Mouse (Mus musculus) forebrain, embryonic 11.5 days (tissue): ENCODE measurements around the gene Dcaf8. TPM values are rescaled to one million over a fixed set of nuclear protein-coding genes. Genes with fewer than 3 reads are reported as not detected.

Experiments
- ATAC-seq: fragments of 200-750 bp; cut with Nextera tagmentation; replicated peaks from 2 replicates; pipeline ENCODE4 v1.8.0; 2017; ENCODE audit warnings: moderate TSS enrichment; ENCODE audit not compliant: low FRiP score
- DNase-seq: peaks from one replicate; pipeline ENCODE4 v3.0.0-alpha.2; 2017; ENCODE audit warnings: low spot score
- H3K27ac ChIP-seq: fragments of 300-500 bp; sonication (generic); 2 replicates; pipeline ENCODE4 v1.5.1; 2014; ENCODE audit warnings: low read depth, low read length
- H3K27me3 ChIP-seq: fragments of 300-500 bp; sonication (generic); 2 replicates; pipeline ENCODE4 v1.6.1; 2014; ENCODE audit warnings: mild to moderate bottlenecking, low read length, mixed read lengths; ENCODE audit not compliant: control insufficient read depth, insufficient read depth
- H3K36me3 ChIP-seq: fragments of 300-500 bp; sonication (generic); 2 replicates; pipeline ENCODE4 v1.6.1; 2014; ENCODE audit warnings: mild to moderate bottlenecking, low read length, moderate library complexity, mixed read lengths; ENCODE audit not compliant: control insufficient read depth, insufficient read depth
- H3K4me1 ChIP-seq: fragments of 300-500 bp; sonication (generic); replicated peaks from 2 replicates; pipeline ENCODE4 v1.6.1; 2014; ENCODE audit warnings: low read length, mixed read lengths; ENCODE audit not compliant: control insufficient read depth, insufficient read depth
- H3K4me2 ChIP-seq: fragments of 300-500 bp; sonication (generic); 2 replicates; pipeline ENCODE4 v1.6.1; 2014; ENCODE audit warnings: low read depth, mild to moderate bottlenecking, low read length, moderate library complexity, mixed read lengths; ENCODE audit not compliant: severe bottlenecking
- H3K4me3 ChIP-seq: fragments of 300-500 bp; sonication (generic); 2 replicates; pipeline ENCODE4 v1.5.1; 2014; ENCODE audit warnings: low read depth, low read length
- H3K9ac ChIP-seq: fragments of 300-500 bp; sonication (generic); 2 replicates; pipeline ENCODE4 v1.6.1; 2014; ENCODE audit warnings: low read length
- H3K9me3 ChIP-seq: fragments of 300-500 bp; sonication (generic); 2 replicates; pipeline ENCODE4 v1.6.1; 2016; ENCODE audit warnings: low read length, mixed read lengths; ENCODE audit not compliant: control insufficient read depth
- WGBS: fragments of 180-500 bp; shearing (Covaris S2); extraction: QIAGEN DNeasy Blood & Tissue Kit; methylation state at CpG from one replicate; pipeline ENCODE4 v1.1.7; 2014; 5-methylcytosine and 5-hydroxymethylcytosine counted together
- polyA plus RNA-seq: library from polyadenylated mRNA; unstranded; fragments of >200 nt; fragmentation: Nextera tagmentation; extraction: Ambion mirVana; gene quantifications from 2 replicates; pipeline ENCODE4 v1.2.1, GENCODE M21; 2014

Dcaf8 gene
- polyA plus RNA-seq, 1 experiment from 2014 or later, result 116 TPM

DNA sequence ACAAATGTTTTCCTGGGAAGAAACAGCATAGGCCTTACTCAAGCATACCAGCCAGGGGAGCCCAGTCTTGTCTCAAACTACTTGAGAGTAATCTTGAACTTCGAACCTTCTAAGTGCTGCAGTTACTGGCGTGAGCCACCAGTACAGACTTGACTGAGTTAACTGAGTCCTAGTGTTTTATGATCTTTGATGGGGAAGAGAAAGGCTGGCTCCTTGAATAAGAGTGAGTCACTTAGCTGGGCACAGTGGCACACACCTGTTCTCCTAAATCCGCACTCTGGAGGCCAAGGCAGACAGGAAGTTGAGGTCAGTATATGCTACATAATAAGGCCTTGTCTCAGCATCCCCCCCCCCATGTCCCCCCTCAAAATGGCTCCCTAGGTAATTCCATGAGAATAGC lies 6.7 kb downstream of the Dcaf8 start:
- no peaks in the 10 kb centered on the region for H3K4me1 ChIP-seq
- WGBS, result 95% methylated on average over 3 of the region's 3 CpGs
- no peaks in the 10 kb centered on the region for H3K27me3 ChIP-seq
- H3K9ac ChIP-seq, result no peak overlapping the region
- no peak for ATAC-seq
- no peak overlapping the region for H3K4me2 ChIP-seq
- no peak overlapping the region for H3K4me3 ChIP-seq
- H3K9me3 ChIP-seq, result no peaks in the 10 kb centered on the region
- no peak overlapping the region for H3K27ac ChIP-seq
- no peaks in the 10 kb centered on the region; the same call in 1 of the 2 replicates for H3K36me3 ChIP-seq
- no peak for DNase-seq

DNA sequence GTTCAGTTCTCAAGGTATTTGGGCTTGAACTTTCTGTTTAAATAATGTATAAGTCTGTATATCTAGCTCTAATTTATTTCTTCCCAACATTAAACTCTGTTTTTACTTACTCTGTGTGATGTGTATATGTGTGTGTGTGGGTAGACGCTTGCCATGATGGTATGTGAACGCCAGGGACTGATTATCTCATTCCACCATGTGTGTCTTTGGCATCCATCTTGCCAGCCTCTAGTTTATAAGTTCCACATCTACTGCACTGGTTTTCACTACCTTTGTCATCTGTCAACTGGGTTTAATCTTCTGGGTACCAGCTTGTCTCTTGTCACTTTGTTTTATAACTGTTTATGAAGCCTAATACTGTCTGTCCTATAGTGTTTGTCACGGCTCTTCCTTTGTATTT lies 7.6 kb downstream of the Dcaf8 start:
- Histone ChIP-seq H3K27me3 (no peaks in the 10 kb centered on the region), H3K36me3 (no peaks in the 10 kb centered on the region; the same call in 1 of the 2 replicates), H3K9me3 (no peaks in the 10 kb centered on the region), H3K4me1 (no peaks in the 10 kb centered on the region), H3K4me3 (no peak overlapping the region), H3K4me2 (no peak overlapping the region), H3K9ac (no peak overlapping the region), H3K27ac (no peak overlapping the region)
- ATAC-seq (no peak), DNase-seq (no peak)
- WGBS, result 92% methylated on average over 3 of the region's 3 CpGs

DNA sequence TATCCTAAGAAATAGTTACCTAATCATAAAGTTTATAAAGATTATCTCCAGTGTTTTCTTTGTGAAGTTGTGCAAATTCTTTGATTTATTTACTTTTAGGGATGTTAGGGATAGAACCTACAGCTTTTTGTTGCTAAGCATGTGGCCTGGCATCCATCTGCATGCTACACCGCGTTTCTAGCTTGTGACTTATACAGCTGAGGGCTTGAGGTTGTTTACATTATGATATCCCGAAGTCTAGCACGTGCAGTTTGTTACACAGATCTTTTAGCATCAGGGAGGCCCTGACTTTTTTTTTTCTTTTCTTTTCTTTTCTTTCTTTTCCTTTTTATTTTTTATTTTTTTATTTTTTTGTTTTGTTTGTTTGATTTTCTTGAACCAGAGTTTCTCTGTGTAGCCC lies 12.1 kb downstream of the Dcaf8 start:
- no peaks in the 10 kb centered on the region for H3K4me1 ChIP-seq
- H3K27me3 ChIP-seq, result no peaks in the 10 kb centered on the region
- no peak overlapping the region for H3K27ac ChIP-seq
- no peak overlapping the region for H3K4me3 ChIP-seq
- DNase-seq (no peak), ATAC-seq (no peak)
- no peak overlapping the region for H3K9ac ChIP-seq
- H3K36me3 ChIP-seq, result no peaks in the 10 kb centered on the region; the same call in 1 of the 2 replicates
- H3K4me2 ChIP-seq, result no peak overlapping the region
- H3K9me3 ChIP-seq, result no peaks in the 10 kb centered on the region
- 86% methylated on average over 4 of the region's 4 CpGs for WGBS

DNA sequence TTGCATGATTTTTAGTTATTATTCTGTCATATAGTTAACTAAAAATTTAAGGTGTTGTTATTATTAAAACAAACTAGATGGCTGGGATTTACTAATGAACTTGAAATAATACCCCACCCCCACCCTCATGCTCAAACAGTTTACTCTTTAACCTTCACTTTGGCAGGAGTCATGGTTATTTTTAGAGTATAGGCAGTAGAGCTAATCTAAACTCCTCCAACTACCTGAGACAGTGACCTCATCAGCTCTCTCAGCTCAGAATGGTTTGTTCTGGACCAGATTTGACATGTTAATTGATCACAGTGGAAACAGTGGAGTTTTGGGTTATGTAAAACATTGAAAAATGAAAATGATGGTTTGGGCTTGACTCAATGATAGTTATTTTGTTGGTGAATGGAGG lies 12.6 kb downstream of the Dcaf8 start:
- Histone ChIP-seq H3K27me3 (no peaks in the 10 kb centered on the region), H3K9ac (no peak overlapping the region), H3K36me3 (no peaks in the 10 kb centered on the region; the same call in 1 of the 2 replicates), H3K27ac (no peak overlapping the region), H3K9me3 (no peaks in the 10 kb centered on the region), H3K4me1 (no peaks in the 10 kb centered on the region), H3K4me3 (no peak overlapping the region), H3K4me2 (no peak overlapping the region)
- no peak for DNase-seq
- no peak for ATAC-seq

DNA sequence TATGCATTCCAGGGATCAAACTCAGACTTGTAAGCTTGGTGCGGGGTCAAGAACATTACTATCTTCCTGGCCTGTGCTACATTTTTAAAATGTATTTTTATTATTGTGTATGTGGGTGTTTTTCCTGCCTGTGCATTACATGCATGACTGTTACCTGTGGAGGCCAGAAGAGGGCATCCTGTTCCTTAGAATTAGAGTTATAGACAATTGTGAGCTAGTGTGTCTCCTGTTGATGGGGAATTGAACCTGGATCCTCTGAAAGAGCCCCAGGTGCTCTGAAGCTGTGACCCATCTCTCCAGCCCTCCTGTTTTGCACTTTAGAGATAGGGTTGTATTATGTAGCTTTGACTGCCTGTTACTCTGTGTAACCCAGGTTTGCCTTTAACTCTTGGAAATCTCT lies 14.1 kb downstream of the Dcaf8 start:
- H3K4me3 ChIP-seq, result no peak overlapping the region
- WGBS, result 97% methylated on average over 1 of the region's 1 CpGs
- H3K9ac ChIP-seq, result no peak overlapping the region
- no peak overlapping the region for H3K27ac ChIP-seq
- ATAC-seq (no peak; the same call in 1 of the 2 replicates), DNase-seq (no peak)
- no peaks in the 10 kb centered on the region for H3K27me3 ChIP-seq
- H3K4me2 ChIP-seq, result no peak overlapping the region
- H3K4me1 ChIP-seq, result no peaks in the 10 kb centered on the region
- 0 out of 2 replicates have a peak, but pooled peaks cover 3% of the 10 kb centered on the region for H3K36me3 ChIP-seq
- no peaks in the 10 kb centered on the region for H3K9me3 ChIP-seq

DNA sequence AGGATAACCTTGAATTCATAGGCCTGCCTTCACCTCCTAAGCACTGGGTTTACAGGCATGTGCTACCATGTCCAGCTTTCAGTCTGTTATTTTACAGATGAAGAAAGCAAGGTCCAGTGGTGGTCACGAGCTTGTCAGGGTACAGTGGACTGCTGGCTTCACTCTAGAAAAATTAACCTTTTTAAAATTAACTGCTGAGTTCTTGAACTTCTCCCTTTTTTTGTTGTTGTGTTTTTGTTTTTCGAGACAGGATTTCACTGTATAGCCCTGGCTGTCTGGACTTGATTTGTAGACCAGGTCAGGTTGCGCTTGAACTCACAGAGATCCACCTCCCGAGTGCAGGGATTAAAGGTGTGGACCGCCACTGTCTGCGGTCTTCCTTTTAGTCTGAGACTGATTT lies 15.1 kb downstream of the Dcaf8 start:
- 90% methylated on average over 6 of the region's 6 CpGs for WGBS
- Histone ChIP-seq H3K9ac (no peak overlapping the region), H3K36me3 (0 out of 2 replicates have a peak, but pooled peaks cover 3% of the 10 kb centered on the region)

DNA sequence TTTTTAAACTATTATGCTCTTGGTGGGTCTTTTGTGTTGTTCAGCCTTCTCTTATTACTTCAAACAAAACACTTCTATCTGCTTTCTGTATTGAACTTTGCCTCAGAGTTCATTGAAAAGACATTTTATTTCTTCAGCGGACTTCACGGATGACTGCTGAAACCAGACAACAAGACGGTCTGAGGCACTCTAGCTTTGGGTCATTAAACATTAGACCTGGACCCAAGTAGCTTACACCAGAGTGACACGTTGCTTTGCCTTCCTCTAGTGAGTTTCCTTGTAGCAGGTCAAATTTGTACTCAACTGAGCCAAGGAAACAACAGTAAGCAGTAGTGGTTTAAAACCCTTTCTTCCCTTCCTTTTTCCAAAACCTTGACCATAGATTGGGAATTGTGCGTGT lies 20.0 kb downstream of the Dcaf8 start:
- H3K27ac ChIP-seq, result no peak overlapping the region
- ATAC-seq (no peak), DNase-seq (no peak)
- no peaks in the 10 kb centered on the region for H3K4me1 ChIP-seq
- H3K9me3 ChIP-seq, result no peaks in the 10 kb centered on the region
- H3K4me3 ChIP-seq, result no peak overlapping the region
- 69% methylated on average over 5 of the region's 5 CpGs for WGBS
- H3K27me3 ChIP-seq, result no peaks in the 10 kb centered on the region
- H3K36me3 ChIP-seq, result peaks cover 20% of the 10 kb centered on the region
- no peak overlapping the region for H3K9ac ChIP-seq
- no peak overlapping the region for H3K4me2 ChIP-seq

More for the DNA sequence above, 15.1 kb downstream of the Dcaf8 start:
- no peaks in the 10 kb centered on the region for H3K4me1 ChIP-seq
- H3K27ac ChIP-seq, result no peak overlapping the region
- no peak for ATAC-seq
- H3K9me3 ChIP-seq, result no peaks in the 10 kb centered on the region
- no peak overlapping the region for H3K4me2 ChIP-seq
- H3K27me3 ChIP-seq, result no peaks in the 10 kb centered on the region
- DNase-seq, result no peak
- H3K4me3 ChIP-seq, result no peak overlapping the region

DNA sequence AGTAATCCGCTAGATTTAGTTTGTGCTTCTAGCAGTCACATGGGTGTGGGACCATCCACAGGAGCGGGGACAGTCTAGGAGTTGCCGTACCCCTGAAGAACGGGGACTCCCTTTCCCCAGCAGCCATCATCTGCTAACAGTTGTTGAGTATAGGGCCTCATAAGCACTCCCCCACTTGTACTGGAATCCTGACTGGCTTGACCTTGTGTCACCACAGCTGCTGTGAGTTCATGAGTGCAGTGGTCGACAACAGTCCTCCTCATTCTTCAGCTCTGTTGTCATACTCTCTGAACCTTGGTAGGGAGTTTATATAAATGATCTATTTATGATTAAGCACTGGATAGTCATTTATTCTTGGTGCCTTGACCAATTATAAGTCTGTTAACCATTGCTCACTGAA lies 21.9 kb downstream of the Dcaf8 start:
- Histone ChIP-seq H3K9ac (no peak overlapping the region), H3K4me1 (no peaks in the 10 kb centered on the region), H3K4me3 (no peak overlapping the region), H3K9me3 (no peaks in the 10 kb centered on the region), H3K27ac (no peak overlapping the region), H3K4me2 (no peak overlapping the region), H3K27me3 (no peaks in the 10 kb centered on the region), H3K36me3 (peaks cover 26% of the 10 kb centered on the region)
- 97% methylated on average over 5 of the region's 5 CpGs for WGBS
- ATAC-seq, result no peak
- DNase-seq, result no peak

DNA sequence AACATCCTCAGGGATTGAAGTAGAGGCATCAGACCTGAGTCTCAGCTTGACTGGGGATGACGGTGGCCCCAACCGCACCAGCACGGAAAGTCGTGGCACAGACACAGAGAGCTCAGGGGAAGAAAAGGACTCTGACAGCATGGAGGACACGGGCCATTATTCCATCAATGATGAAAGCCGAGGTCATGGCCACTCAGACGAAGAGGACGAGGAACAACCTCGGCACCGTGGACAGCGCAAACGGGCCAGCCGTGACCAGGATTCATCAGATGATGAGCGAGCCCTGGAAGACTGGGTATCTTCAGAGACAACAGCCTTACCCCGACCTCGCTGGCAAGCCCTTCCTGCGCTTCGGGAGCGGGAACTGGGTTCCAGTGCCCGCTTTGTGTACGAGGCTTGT lies 24.5 kb downstream of the Dcaf8 start:
- H3K36me3 ChIP-seq, result peaks cover 24% of the 10 kb centered on the region
- H3K9me3 ChIP-seq, result no peaks in the 10 kb centered on the region
- H3K4me2 ChIP-seq, result no peak overlapping the region
- no peak for DNase-seq
- no peak for ATAC-seq
- 95% methylated on average over 21 of the region's 21 CpGs for WGBS
- H3K27me3 ChIP-seq, result no peaks in the 10 kb centered on the region
- no peak overlapping the region for H3K27ac ChIP-seq
- H3K4me1 ChIP-seq, result no peaks in the 10 kb centered on the region
- H3K4me3 ChIP-seq, result no peak overlapping the region
- H3K9ac ChIP-seq, result no peak overlapping the region
